Mouse (Mus musculus) urinary bladder, adult 2 months (tissue): ENCODE results near the gene Smg8. TPM values are rescaled to one million over a fixed set of nuclear protein-coding genes. Genes with fewer than 3 reads are reported as not detected.

Source experiments
- DNase-seq: peaks from one replicate; pipeline ENCODE4 v3.0.0; 2022; ENCODE audit warnings: low spot score
- polyA plus RNA-seq: library from polyadenylated mRNA; depleted of rRNA; stranded (reverse); fragments of >200 nt; gene quantifications from 2 replicates; pipeline ENCODE4 v1.2.3, GENCODE M21; 2012; rRNA removed

The Smg8 gene
- polyA plus RNA-seq, 1 experiment: 13.8 TPM

DNA sequence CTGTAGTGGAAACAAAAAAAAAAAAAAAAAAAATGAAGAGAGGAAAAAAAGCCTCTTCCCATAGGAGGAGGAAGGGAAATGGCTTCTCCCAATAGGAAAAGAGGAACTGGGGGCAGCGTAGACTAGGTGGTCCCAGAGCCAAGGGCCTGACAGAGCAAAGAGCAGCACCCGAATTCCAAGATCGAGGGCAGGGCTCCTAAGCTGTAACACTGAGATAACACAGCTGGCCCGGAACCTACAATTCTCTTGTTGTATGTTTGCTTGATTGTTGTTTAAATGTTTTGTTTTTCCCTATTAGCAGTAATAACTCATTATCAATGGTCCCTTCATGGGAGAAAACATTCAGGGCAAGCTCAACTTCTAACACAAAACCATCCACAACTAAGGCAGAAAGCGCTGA, 39.6 kb downstream of the Smg8 start:
- DNase-seq: no peak

DNA sequence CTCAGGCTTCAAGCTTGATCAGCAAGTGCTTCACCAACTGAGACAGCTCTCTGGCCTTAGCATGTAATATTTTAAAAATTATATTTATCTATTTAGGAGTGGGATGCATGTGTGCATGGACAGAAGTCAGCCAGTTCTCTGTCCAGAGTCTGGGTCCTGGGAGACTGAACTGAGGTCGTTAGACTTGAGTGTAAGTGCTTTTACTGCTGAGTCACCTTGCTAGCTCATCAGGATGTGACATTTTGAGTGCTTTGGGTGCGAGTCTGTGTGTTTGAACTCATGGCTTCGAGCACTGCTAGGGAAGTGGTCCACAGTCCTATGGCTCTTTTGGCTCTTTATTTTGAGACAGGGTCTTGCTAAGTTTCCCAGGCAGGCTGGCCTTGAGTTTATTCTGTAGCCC, 43.5 kb downstream of the Smg8 start:
- no peak for DNase-seq

DNA sequence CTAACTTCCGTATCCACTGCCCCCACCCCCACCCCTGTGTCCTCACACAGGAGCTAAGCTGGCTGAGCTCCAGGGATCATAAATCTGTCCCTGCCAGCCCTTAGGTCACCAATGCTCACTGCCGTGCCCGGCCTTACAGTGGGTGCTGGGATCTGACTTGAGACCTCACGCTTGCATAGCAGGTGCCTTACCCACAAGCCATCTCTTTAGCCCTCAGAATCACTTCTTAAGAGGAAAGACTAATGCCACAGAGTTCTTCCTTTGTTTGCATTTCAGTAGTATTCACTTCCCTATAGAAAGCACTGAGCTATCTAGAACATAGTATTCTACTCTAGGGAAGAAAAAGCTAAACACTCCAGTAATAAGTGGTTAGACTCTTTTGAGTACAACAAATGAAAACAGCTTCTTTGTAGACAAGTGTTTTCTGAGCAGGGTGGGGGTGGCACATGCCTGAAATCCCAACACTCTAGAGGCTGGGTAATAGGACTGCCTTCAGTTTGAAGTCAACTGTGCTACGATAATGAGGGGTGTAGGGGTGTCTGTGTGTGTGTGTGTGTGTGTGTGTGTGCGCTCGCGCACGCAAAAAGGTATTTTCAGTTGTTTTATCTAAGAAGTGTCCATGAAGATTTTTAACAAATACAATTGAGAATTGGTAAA, 47.1 kb downstream of the Smg8 start:
- no peak for DNase-seq

DNA sequence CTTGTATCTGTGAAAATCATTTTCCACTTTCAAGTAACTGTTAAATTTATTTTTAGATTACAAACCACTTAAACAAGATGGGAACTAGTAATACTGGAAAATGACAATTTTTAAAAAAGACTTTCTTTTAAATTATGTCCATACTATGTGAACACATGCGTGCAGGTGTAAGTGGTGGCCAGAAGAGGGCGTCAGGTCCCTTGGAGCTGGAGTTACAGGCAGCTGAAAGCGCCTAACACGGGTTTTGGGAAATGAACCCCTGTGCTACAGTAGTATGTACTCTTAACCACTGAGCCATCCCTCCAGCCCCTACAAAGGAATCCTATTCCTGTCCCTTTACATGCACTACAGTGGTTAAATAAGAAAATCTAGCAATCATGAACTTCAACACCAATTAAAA, 50.4 kb downstream of the Smg8 start:
- no peak for DNase-seq

DNA sequence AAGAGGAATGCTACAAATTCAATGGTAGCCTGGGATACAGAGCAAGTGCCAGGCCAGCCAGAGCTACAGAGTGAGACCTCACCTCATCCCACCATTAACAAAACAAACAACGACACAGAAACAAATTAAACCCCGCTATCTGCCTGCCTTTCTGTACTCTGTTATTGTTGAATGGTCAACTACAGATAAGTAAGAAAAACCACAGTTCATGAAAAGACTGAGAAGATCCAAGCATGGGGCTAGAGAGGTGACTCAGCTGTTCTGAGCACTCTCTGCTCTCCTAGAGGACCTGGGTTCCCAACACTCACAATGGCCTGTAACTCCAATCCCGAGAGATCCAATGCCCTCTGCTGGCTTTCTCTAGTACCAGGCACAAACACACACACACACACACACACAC, 58.4 kb downstream of the Smg8 start:
- DNase-seq: no peak

Other genes starting within 250 kb of the Smg8 start
- gene Ypel2, start 93.1 kb downstream of the Smg8 start, polyA plus RNA-seq: 21.6 and 21.8 TPM in 2 replicates
- gene Gdpd1, start 12.7 kb downstream of the Smg8 start, polyA plus RNA-seq: 16.5 and 17.5 TPM in 2 replicates
- gene Prr11, start 21.9 kb upstream of the Smg8 start, polyA plus RNA-seq: 0.87 and 0.94 TPM in 2 replicates
- 12.1 and 14.9 TPM in 2 replicates for gene Ska2, start 22.5 kb upstream of the Smg8 start, polyA plus RNA-seq
- 7.1 and 9.6 TPM in 2 replicates for gene Trim37, start 40.3 kb upstream of the Smg8 start, polyA plus RNA-seq